Mouse (Mus musculus): ENCODE data around the gene Spon2. TPM values are rescaled to one million over a fixed set of nuclear protein-coding genes. Genes with fewer than 3 reads are reported as not detected.
A peak's percentile ranks its signal among the peaks of the same experiment; 100 is the strongest.

The Spon2 gene
- polyA plus RNA-seq, 1 experiment from 2014 or later, result 60.9 TPM

DNA sequence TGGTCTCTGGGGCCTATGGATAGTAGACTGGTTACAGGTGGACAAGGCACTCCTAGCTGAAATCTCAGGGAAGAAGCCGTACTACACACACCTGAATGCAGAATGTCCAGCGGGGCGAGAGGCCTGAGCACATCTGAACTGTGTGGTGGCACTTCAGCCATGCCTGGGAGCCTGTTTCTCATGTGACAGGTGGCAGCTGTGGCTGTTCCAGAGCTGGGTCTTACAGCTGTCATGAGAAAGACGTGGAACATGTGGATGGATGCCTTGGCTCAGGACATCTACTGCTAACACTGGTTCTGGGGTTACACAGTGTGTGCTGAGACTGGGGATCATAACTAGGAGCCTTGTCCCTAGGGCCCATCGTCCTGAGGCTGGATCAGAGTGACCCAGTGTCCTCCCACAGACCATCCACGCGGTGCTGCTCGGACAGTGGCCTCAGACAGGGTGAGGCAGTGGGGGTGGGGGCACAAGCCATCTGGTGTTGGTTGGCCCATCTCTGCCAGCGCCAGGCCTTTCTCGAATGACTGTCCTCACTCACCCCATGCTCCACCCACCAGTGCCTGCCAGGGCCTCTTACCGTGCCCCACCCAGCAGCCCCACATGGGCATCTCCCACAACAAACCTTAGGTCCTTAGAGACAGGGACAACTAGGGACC is 19.5 kb upstream of the Spon2 start:
- no peaks in the 10 kb centered on the region for H3K27me3 ChIP-seq (ENCODE audit: control insufficient read depth, insufficient read depth, low read length)
- H3K9ac ChIP-seq (ENCODE audit: low read length), result no peak overlapping the region
- no peaks in the 10 kb centered on the region for H3K36me3 ChIP-seq (ENCODE audit: control insufficient read depth, insufficient read depth, low read length)
- H3K4me1 ChIP-seq (ENCODE audit: control insufficient read depth, insufficient read depth, low read length), result peaks cover 23% of the 10 kb centered on the region
- 78% methylated on average over 11 of the region's 11 CpGs for WGBS
- no peaks in the 10 kb centered on the region for H3K9me3 ChIP-seq (replicated peaks; ENCODE audit: control insufficient read depth, low read length)
- H3K4me2 ChIP-seq (ENCODE audit: low read depth, low read length), result no peak overlapping the region
- no peak for ATAC-seq (ENCODE audit: insufficient read depth, low FRiP score)
- no peak overlapping the region for H3K4me3 ChIP-seq (replicated peaks; ENCODE audit: low read length)
- H3K27ac ChIP-seq (ENCODE audit: low read length), result no peak overlapping the region

DNA sequence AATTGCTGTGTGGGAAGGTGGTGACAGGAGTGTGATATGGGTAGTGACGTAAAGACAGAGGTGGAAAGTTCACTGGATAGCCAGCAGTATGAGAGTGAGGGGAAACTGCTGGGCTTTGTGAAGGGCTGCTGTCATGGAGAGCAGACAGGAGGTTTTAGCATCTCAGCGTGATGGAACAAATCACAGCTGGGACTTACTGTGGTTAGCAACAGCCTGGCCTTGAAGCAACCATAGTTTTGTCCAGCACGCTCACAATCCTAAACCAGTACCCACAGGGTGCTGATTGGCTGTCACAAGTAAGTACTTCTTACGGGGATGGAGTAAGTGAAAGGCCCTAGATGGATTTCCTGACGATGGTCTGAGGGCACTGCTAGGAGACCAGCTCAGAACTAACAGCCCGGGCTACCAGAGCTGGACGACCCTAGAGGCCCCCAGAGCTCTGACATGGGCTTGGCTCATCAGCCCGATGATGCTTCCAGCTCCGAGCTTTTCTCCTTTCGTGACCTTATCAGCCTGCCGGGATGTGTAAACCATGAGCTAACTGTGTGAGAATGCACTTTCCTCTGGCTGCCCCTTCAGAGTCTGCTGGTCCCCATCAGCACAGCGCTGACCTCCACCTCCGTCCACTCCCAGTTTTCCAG is 16.3 kb upstream of the Spon2 start:
- no peaks in the 10 kb centered on the region for H3K27me3 ChIP-seq (ENCODE audit: control insufficient read depth, insufficient read depth, low read length)
- no peak overlapping the region for H3K4me2 ChIP-seq (ENCODE audit: low read depth, low read length)
- no peaks in the 10 kb centered on the region for H3K9me3 ChIP-seq (replicated peaks; ENCODE audit: control insufficient read depth, low read length)
- 14% methylated on average over 13 of the region's 13 CpGs for WGBS
- H3K4me1 ChIP-seq (ENCODE audit: control insufficient read depth, insufficient read depth, low read length), result peaks cover 29% of the 10 kb centered on the region
- no peak overlapping the region for H3K4me3 ChIP-seq (replicated peaks; ENCODE audit: low read length)
- H3K36me3 ChIP-seq (ENCODE audit: control insufficient read depth, insufficient read depth, low read length), result no peaks in the 10 kb centered on the region
- H3K9ac ChIP-seq (ENCODE audit: low read length), result peak overlapping the region; percentile 31; the same call in 1 of the 2 replicates
- H3K27ac ChIP-seq (ENCODE audit: low read length), result peak overlapping the region; percentile 53
- peak; percentile 68 for ATAC-seq (ENCODE audit: insufficient read depth, low FRiP score)

DNA sequence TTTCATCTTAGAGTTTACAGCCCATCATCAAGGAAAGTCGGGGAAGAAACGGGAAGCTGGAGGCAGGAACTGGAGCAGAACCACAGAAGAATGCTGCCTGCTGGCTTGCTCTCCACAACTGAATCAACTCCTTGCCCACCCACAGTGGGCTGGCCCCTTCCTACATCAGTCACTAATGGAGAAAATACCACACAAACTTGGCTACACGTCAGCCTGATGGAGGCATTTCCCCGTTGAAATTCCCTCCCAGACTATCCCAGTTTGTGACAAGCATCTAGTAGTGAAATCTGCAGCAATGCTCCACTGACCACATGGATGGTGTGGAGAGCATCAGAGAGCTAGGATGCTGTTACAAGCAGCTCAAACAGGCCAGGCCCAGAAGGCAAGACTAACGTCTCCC is 14.5 kb upstream of the Spon2 start:
- Histone ChIP-seq H3K27me3 (ENCODE audit: control insufficient read depth, insufficient read depth, low read length) (no peaks in the 10 kb centered on the region), H3K27ac (ENCODE audit: low read length) (no peak overlapping the region), H3K4me1 (ENCODE audit: control insufficient read depth, insufficient read depth, low read length) (peaks cover 35% of the 10 kb centered on the region), H3K36me3 (ENCODE audit: control insufficient read depth, insufficient read depth, low read length) (no peaks in the 10 kb centered on the region), H3K9ac (ENCODE audit: low read length) (no peak overlapping the region), H3K4me3 (replicated peaks; ENCODE audit: low read length) (no peak overlapping the region), H3K9me3 (replicated peaks; ENCODE audit: control insufficient read depth, low read length) (no peaks in the 10 kb centered on the region), H3K4me2 (ENCODE audit: low read depth, low read length) (no peak overlapping the region)
- ATAC-seq (ENCODE audit: insufficient read depth, low FRiP score), result no peak
- WGBS, result 82% methylated on average over 5 of the region's 5 CpGs

DNA sequence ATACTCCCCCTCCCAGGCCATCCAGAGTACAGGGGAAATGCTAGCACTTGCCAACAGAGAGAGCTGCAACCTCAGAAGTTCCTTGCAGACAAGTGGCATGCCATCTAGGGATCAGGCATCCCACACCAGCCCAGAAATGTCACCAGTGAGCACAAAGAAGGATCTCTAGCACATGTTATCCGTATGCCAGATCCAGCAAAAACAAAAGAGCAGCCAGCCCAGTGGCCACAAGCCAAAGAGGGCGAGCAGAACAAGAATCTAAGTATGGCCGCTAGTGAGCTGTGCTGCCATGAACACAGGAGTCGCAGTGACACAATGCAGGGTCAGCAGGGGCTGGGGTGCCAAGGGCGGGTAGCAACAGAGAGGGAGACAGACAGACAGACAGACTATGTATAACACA is 12.0 kb upstream of the Spon2 start:
- Histone ChIP-seq H3K27me3 (ENCODE audit: control insufficient read depth, insufficient read depth, low read length) (no peaks in the 10 kb centered on the region), H3K36me3 (ENCODE audit: control insufficient read depth, insufficient read depth, low read length) (no peaks in the 10 kb centered on the region), H3K4me1 (ENCODE audit: control insufficient read depth, insufficient read depth, low read length) (peaks cover 30% of the 10 kb centered on the region), H3K4me2 (ENCODE audit: low read depth, low read length) (no peak overlapping the region), H3K9ac (ENCODE audit: low read length) (no peak overlapping the region), H3K27ac (ENCODE audit: low read length) (peak overlapping the region; percentile 1; the same call in 1 of the 2 replicates), H3K9me3 (replicated peaks; ENCODE audit: control insufficient read depth, low read length) (no peaks in the 10 kb centered on the region), H3K4me3 (replicated peaks; ENCODE audit: low read length) (no peak overlapping the region)
- ATAC-seq (ENCODE audit: insufficient read depth, low FRiP score), result no peak
- WGBS, result 50% methylated on average over 5 of the region's 5 CpGs

DNA sequence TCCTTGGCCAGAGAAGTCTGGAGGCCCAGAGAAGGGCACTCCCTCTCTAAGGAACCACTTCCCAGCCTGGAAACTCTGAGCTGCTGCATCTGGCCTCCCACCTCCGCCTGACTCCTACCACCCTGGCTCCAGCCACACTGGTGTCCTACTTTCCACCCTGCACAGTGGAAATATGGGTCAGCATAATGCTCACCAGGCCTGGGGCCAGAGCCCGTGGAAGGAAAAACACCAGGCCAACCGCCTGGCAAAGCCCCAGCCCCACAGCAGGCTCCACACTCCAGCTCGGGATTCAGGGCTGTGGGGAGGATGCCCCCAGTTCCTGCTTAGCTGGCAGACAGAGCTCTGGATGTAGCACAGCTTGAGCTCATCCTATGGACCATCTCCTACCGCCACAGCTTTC is 10.2 kb upstream of the Spon2 start:
- Histone ChIP-seq H3K27ac (ENCODE audit: low read length) (peak overlapping the region; percentile 66), H3K4me2 (ENCODE audit: low read depth, low read length) (no peak overlapping the region), H3K4me1 (ENCODE audit: control insufficient read depth, insufficient read depth, low read length) (peaks cover 45% of the 10 kb centered on the region), H3K4me3 (replicated peaks; ENCODE audit: low read length) (no peak overlapping the region), H3K9me3 (replicated peaks; ENCODE audit: control insufficient read depth, low read length) (no peaks in the 10 kb centered on the region), H3K9ac (ENCODE audit: low read length) (peak overlapping the region; percentile 32), H3K36me3 (ENCODE audit: control insufficient read depth, insufficient read depth, low read length) (no peaks in the 10 kb centered on the region), H3K27me3 (ENCODE audit: control insufficient read depth, insufficient read depth, low read length) (no peaks in the 10 kb centered on the region)
- ATAC-seq (ENCODE audit: insufficient read depth, low FRiP score), result peak; percentile 75
- WGBS, result 43% methylated on average over 5 of the region's 5 CpGs

DNA sequence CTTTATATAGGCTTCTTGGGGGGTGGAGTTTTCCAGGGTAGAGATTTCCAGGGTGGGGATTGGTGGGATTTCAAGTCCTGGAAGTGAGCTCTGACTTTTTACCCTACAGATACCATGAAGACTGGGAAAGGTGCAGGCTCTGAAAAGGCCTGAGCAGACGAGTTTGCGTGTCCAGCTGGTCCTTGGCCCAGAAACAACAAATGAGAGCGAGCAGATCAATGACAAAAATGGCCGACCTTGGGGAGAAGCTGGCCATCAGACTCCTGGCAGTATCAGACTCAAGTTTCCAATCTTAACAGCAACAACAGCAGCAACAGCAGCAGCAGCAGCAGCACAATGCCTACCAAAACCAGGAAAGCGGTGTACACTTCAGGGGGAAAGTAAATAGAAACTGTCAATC is 7.4 kb upstream of the Spon2 start:
- 74% methylated on average over 5 of the region's 5 CpGs for WGBS
- no peak overlapping the region for H3K4me2 ChIP-seq (ENCODE audit: low read depth, low read length)
- no peak overlapping the region for H3K27ac ChIP-seq (ENCODE audit: low read length)
- peaks cover 50% of the 10 kb centered on the region for H3K4me1 ChIP-seq (ENCODE audit: control insufficient read depth, insufficient read depth, low read length)
- H3K27me3 ChIP-seq (ENCODE audit: control insufficient read depth, insufficient read depth, low read length), result no peaks in the 10 kb centered on the region
- no peaks in the 10 kb centered on the region for H3K36me3 ChIP-seq (ENCODE audit: control insufficient read depth, insufficient read depth, low read length)
- no peaks in the 10 kb centered on the region for H3K9me3 ChIP-seq (replicated peaks; ENCODE audit: control insufficient read depth, low read length)
- no peak overlapping the region for H3K9ac ChIP-seq (ENCODE audit: low read length)
- no peak for ATAC-seq (ENCODE audit: insufficient read depth, low FRiP score)
- H3K4me3 ChIP-seq (replicated peaks; ENCODE audit: low read length), result no peak overlapping the region

DNA sequence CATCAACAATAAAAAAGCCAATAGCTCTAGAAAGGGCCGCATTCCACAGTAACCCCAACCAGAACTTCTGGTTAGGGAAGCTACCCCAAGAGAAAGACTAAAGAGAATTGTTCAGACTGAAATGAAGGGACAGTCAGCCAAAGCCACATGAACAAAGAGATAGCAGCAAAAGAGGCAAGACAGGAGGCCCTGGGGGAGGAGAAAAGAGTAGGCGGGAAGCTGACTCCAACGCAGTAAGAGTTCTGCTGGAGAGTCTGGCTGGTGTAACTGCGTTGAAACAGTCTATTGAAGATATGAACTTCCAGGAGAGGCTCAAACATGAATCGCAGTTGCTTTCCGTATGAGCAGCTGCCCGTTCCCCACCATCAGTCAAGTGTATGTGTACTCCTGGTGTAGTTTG is 6.2 kb upstream of the Spon2 start:
- 0 out of 2 replicates have a peak overlapping the region, but pooled peaks have one; percentile 0 for H3K27ac ChIP-seq (ENCODE audit: low read length)
- no peaks in the 10 kb centered on the region for H3K36me3 ChIP-seq (ENCODE audit: control insufficient read depth, insufficient read depth, low read length)
- H3K4me3 ChIP-seq (replicated peaks; ENCODE audit: low read length), result no peak overlapping the region
- no peaks in the 10 kb centered on the region for H3K27me3 ChIP-seq (ENCODE audit: control insufficient read depth, insufficient read depth, low read length)
- no peak overlapping the region for H3K4me2 ChIP-seq (ENCODE audit: low read depth, low read length)
- H3K9me3 ChIP-seq (replicated peaks; ENCODE audit: control insufficient read depth, low read length), result no peaks in the 10 kb centered on the region
- H3K4me1 ChIP-seq (ENCODE audit: control insufficient read depth, insufficient read depth, low read length), result peaks cover 50% of the 10 kb centered on the region
- WGBS, result 67% methylated on average over 7 of the region's 7 CpGs
- H3K9ac ChIP-seq (ENCODE audit: low read length), result no peak overlapping the region
- no peak for ATAC-seq (ENCODE audit: insufficient read depth, low FRiP score)

DNA sequence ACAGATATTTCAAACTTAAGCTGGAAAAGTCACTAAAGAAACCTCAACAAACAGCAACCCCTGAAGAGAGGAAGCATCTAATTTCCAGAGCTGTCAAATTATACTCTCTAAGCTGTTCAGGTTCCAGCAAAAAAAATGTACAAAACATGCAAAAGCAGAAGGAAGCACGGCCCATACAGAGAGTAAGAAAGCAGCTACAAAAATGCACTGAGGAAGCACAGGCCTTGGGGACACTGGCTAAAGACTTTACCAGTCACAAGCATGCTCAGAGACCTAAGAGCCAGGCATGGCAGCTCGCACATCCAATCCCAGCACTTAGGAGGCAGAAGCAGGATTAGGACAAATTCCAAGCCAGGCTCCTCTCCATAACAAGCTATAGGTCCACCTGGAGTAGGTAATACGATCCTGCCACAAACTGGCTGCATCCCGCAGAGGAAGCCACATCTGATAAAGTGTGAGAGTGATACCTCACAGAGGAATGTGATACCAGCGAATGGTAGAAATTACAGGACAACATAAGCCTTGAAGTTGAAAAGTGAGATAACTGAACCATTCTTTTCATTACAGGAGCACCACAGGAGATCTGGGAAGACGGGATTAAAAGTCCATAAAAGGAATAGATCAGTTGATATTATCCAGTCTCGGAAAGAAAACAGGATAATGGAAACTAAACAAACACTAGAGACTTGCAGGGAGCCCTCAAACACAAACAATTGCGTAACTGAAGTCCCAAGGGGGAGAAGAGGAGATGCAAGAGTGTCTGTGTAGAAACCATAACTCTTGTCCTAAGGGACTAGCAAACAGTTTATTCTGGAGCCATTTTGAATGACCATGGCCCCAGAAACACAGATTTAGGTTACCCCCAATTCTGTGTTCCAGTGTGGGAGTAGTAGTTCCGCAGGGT is 4.8 kb upstream of the Spon2 start:
- Histone ChIP-seq H3K9ac (ENCODE audit: low read length) (no peak overlapping the region), H3K4me3 (replicated peaks; ENCODE audit: low read length) (no peak overlapping the region), H3K4me1 (ENCODE audit: control insufficient read depth, insufficient read depth, low read length) (peaks cover 51% of the 10 kb centered on the region), H3K4me2 (ENCODE audit: low read depth, low read length) (no peak overlapping the region), H3K9me3 (replicated peaks; ENCODE audit: control insufficient read depth, low read length) (no peaks in the 10 kb centered on the region), H3K27ac (ENCODE audit: low read length) (peak overlapping the region; percentile 53), H3K36me3 (ENCODE audit: control insufficient read depth, insufficient read depth, low read length) (no peaks in the 10 kb centered on the region), H3K27me3 (ENCODE audit: control insufficient read depth, insufficient read depth, low read length) (no peaks in the 10 kb centered on the region)
- WGBS, result 42% methylated on average over 9 of the region's 9 CpGs
- ATAC-seq (ENCODE audit: insufficient read depth, low FRiP score), result no peak

DNA sequence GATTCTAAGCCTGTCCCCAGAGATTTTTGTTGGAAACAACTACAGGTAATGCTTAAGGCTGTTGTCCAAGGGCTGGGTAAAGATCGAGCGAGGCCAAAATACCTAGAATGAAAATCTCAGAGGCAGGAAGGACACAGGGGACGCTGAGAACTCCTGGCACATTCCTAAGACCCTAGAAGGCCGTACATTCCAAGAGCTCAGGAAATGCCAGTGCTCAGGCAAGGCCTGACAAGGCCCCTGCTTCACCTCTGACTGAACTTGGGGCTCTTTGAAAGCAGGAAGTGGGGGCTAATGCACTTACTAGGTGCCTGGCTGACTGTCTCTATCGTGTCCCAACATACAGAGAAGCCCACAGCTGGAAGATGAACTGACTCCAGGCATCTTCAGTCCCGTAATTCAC is 4.1 kb upstream of the Spon2 start:
- H3K27me3 ChIP-seq (ENCODE audit: control insufficient read depth, insufficient read depth, low read length), result no peaks in the 10 kb centered on the region

More for the DNA sequence above, 4.1 kb upstream of the Spon2 start:
- Histone ChIP-seq H3K4me1 (ENCODE audit: control insufficient read depth, insufficient read depth, low read length) (peaks cover 56% of the 10 kb centered on the region), H3K27ac (ENCODE audit: low read length) (no peak overlapping the region), H3K4me2 (ENCODE audit: low read depth, low read length) (no peak overlapping the region), H3K9me3 (replicated peaks; ENCODE audit: control insufficient read depth, low read length) (no peaks in the 10 kb centered on the region), H3K9ac (ENCODE audit: low read length) (no peak overlapping the region), H3K4me3 (replicated peaks; ENCODE audit: low read length) (no peak overlapping the region), H3K36me3 (ENCODE audit: control insufficient read depth, insufficient read depth, low read length) (no peaks in the 10 kb centered on the region)
- no peak for ATAC-seq (ENCODE audit: insufficient read depth, low FRiP score)
- 52% methylated on average over 6 of the region's 6 CpGs for WGBS

Data from stomach, embryonic 16.5 days (tissue).